Mouse (Mus musculus) hindbrain, postnatal 0 days (tissue): ENCODE results near the gene Per1. TPM values are rescaled to one million over a fixed set of nuclear protein-coding genes. Genes with fewer than 3 reads are reported as not detected.
A peak's percentile ranks its signal among the peaks of the same experiment; 100 is the strongest.

Experiments used
- ATAC-seq: fragments of 200-750 bp; cut with Nextera tagmentation; 2 replicates; pipeline ENCODE4 v1.8.0; 2017; ENCODE audit warnings: mild to moderate bottlenecking, moderate TSS enrichment, moderate library complexity
- DNase-seq: peaks from one replicate; pipeline ENCODE4 v3.0.0-alpha.2; 2015; ENCODE audit warnings: low spot score
- H3K27ac ChIP-seq: fragments of 300-500 bp; sonication (generic); 2 replicates; pipeline ENCODE4 v1.5.1; 2014; ENCODE audit warnings: mild to moderate bottlenecking
- H3K27me3 ChIP-seq: fragments of 300-500 bp; sonication (generic); 2 replicates; pipeline ENCODE4 v1.6.1; 2014; ENCODE audit warnings: low read length, mixed read lengths; ENCODE audit not compliant: insufficient read depth
- H3K36me3 ChIP-seq: fragments of 300-500 bp; sonication (generic); 2 replicates; pipeline ENCODE4 v1.6.1; 2014; ENCODE audit warnings: low read length, mixed read lengths; ENCODE audit not compliant: insufficient read depth
- H3K4me1 ChIP-seq: fragments of 300-500 bp; sonication (generic); 2 replicates; pipeline ENCODE4 v1.6.1; 2014; ENCODE audit warnings: antibody characterized with exemption, low read length, mixed read lengths; ENCODE audit not compliant: insufficient read depth
- H3K4me2 ChIP-seq: fragments of 300-500 bp; sonication (generic); 2 replicates; pipeline ENCODE4 v1.6.1; 2014; ENCODE audit warnings: low read depth, mild to moderate bottlenecking, low read length, moderate library complexity, mixed read lengths
- H3K4me3 ChIP-seq: fragments of 300-500 bp; sonication (generic); 2 replicates; pipeline ENCODE4 v1.5.1; 2014; ENCODE audit warnings: low read length
- H3K9ac ChIP-seq: fragments of 300-500 bp; sonication (generic); replicated peaks from 2 replicates; pipeline ENCODE4 v1.6.1; 2014; ENCODE audit warnings: mild to moderate bottlenecking, low read length, moderate library complexity, mixed read lengths
- H3K9me3 ChIP-seq: fragments of 300-500 bp; sonication (generic); 2 replicates; pipeline ENCODE4 v1.6.1; 2016; ENCODE audit warnings: low read length, mixed read lengths
- CTCF ChIP-seq: IDR thresholded peaks from 2 replicates; pipeline ENCODE4 v1.5.1; 2016; ENCODE audit warnings: antibody characterized with exemption, control low read depth, low read depth
- WGBS: fragments of 180-500 bp; shearing (Covaris S2); extraction: QIAGEN DNeasy Blood & Tissue Kit; methylation state at CpG from one replicate; pipeline ENCODE4 v1.1.7; 2014; 5-methylcytosine and 5-hydroxymethylcytosine counted together
- polyA plus RNA-seq: library from polyadenylated mRNA; unstranded; fragments of >200 nt; fragmentation: Nextera tagmentation; extraction: Ambion mirVana; gene quantifications from 2 replicates; pipeline ENCODE4 v1.2.1, GENCODE M21; 2015
- total RNA-seq: library from RNA; depleted of rRNA; stranded (reverse); fragments of >200 nt; gene quantifications from 2 replicates; pipeline ENCODE4 v1.2.3, GENCODE M21; 2014

The Per1 gene
- total and polyA plus RNA-seq, 2 experiments from 2014 or later = 15.9 to 27.1 TPM

DNA sequence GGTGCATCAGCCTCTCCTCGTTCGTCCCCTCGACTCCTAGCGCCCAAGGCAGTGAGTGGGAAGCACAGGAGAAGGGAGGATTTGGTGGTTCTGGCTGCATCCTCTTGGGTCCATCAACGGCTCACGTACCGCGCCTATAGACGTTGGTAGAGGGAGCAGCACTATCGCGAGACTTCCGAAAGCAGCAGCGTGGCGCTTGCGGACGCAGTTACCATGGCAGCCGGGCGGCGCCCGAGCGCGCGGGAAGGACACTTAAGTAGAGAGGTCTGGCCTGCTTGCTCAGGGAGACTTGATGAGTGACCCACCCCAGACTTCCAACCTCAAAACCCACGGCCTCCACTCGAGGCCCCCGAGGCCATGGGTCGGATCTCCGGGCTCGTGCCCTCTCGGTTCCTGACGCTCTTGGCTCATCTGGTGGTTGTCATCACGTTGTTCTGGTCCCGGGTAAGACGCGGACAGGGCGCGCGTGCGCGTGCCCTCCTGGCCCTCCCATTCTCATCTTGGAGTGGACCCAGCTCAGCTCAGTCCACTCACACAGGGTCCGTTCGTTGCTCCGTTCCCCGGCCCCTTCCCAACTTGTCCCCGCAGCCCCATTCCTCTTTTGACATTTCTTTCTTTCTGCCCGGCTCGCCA is 24.3 kb upstream of the Per1 start, which contains the start of gene Tmem107:
Gene Tmem107 (plus strand): TSS at position 217 of the 633 bp plus-strand sequence.
- no peaks in the 10 kb centered on the region for H3K27me3 ChIP-seq

DNA sequence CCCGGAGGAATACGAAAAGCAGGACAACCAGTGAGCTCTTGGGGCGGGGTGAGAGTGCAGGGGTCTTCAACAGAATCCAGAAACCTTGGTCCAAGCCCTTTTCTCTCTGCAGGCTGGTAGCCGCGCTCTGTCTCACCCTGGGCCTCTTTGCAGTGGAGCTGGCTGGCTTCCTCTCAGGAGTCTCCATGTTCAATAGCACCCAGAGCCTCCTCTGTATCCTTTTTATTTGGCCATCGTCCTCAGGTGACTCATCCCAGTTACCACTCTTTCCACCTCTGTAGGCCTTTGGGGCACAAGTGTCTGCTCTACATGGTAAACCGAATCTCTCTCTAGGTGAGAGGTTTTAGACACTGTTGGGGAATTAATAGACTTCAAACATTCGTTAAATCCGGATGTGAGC is 23.8 kb upstream of the Per1 start:
- 19% methylated on average over 9 of the region's 9 CpGs for WGBS
- peak overlapping the region; percentile 58 for H3K4me3 ChIP-seq
- H3K9me3 ChIP-seq = no peaks in the 10 kb centered on the region
- ATAC-seq (no peak), DNase-seq (no peak)
- no peak for TF ChIP-seq CTCF
- no peaks in the 10 kb centered on the region for H3K36me3 ChIP-seq
- H3K4me1 ChIP-seq = peaks cover 13% of the 10 kb centered on the region; the same call in 1 of the 2 replicates
- peak overlapping the region; percentile 91 for H3K27ac ChIP-seq
- no peaks in the 10 kb centered on the region for H3K27me3 ChIP-seq
- peak overlapping the region; percentile 86 for H3K4me2 ChIP-seq
- H3K9ac ChIP-seq = peak overlapping the region; percentile 70

More for the DNA sequence above, 24.3 kb upstream of the Per1 start, which contains the start of gene Tmem107:
- Histone ChIP-seq H3K9me3 (no peaks in the 10 kb centered on the region), H3K27ac (peak within 1 kb of the TSS; percentile 91), H3K4me1 (peaks cover 18% of the 10 kb centered on the region; the same call in 1 of the 2 replicates), H3K4me3 (peak within 1 kb of the TSS; percentile 58), H3K9ac (peak within 1 kb of the TSS; percentile 70), H3K36me3 (no peaks in the 10 kb centered on the region), H3K4me2 (peak within 1 kb of the TSS; percentile 86)
- peak; percentile 41 for TF ChIP-seq CTCF
- DNase-seq (peak; percentile 97), ATAC-seq (peak; percentile 88)
- WGBS = under 1% methylated on average over 47 of the region's 47 CpGs

DNA sequence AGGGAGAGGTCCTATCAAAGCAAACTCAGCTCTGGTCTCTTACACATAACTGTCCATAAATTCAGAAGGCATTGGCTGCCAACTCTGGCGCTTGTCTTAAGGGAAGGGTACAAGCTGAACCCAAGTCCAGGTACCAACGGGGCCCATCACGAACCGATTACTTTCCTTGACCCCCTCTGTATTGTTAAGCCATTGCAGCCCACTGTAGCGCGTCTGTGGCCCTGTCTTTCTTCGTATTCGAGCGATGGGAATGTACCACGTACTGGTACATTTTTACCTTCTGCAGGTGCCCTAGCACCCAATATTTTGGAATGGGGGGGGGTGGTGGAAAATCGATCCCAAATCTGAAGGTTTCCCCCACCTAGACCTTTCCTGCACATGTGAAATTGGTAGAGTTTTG is 22.8 kb upstream of the Per1 start:
- DNase-seq = no peak
- no peak overlapping the region; the same call in 1 of the 2 replicates for H3K9ac ChIP-seq
- H3K4me3 ChIP-seq = peak overlapping the region; percentile 32; the same call in 1 of the 2 replicates
- peaks cover 8% of the 10 kb centered on the region; the same call in 1 of the 2 replicates for H3K4me1 ChIP-seq
- H3K4me2 ChIP-seq = peak overlapping the region; percentile 61
- 84% methylated on average over 11 of the region's 11 CpGs for WGBS
- no peak for TF ChIP-seq CTCF
- no peaks in the 10 kb centered on the region for H3K9me3 ChIP-seq
- H3K27ac ChIP-seq = peak overlapping the region; percentile 97
- no peaks in the 10 kb centered on the region for H3K36me3 ChIP-seq
- no peak for ATAC-seq
- no peaks in the 10 kb centered on the region for H3K27me3 ChIP-seq

DNA sequence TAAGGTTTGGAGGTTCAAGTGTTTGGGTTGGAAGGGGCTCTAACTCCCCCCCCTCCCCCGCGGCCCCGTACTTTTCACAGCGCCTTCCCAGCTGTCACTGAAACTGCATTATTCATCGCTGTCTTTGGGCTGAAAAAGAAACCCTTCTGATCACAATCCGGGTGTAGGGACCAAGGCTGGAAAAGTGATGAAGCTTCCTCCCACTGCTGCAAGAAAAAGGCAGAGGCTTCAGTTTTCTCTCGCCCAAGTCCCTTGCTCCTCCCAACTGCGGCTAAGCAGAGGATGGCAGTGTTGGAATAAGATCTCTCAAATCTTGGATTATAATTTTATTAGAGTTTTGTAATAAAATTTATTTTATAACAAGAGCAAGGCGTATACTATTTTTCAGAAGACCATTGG is 22.4 kb upstream of the Per1 start:
- peak overlapping the region; percentile 59 for H3K9ac ChIP-seq
- peak overlapping the region; percentile 97 for H3K27ac ChIP-seq
- ATAC-seq = no peak
- TF ChIP-seq CTCF = no peak
- peaks cover 8% of the 10 kb centered on the region; the same call in 1 of the 2 replicates for H3K4me1 ChIP-seq
- WGBS = 3% methylated on average over 9 of the region's 9 CpGs
- no peaks in the 10 kb centered on the region for H3K9me3 ChIP-seq
- no peaks in the 10 kb centered on the region for H3K36me3 ChIP-seq
- no peaks in the 10 kb centered on the region for H3K27me3 ChIP-seq
- DNase-seq = no peak
- H3K4me2 ChIP-seq = peak overlapping the region; percentile 61
- peak overlapping the region; percentile 32 for H3K4me3 ChIP-seq

DNA sequence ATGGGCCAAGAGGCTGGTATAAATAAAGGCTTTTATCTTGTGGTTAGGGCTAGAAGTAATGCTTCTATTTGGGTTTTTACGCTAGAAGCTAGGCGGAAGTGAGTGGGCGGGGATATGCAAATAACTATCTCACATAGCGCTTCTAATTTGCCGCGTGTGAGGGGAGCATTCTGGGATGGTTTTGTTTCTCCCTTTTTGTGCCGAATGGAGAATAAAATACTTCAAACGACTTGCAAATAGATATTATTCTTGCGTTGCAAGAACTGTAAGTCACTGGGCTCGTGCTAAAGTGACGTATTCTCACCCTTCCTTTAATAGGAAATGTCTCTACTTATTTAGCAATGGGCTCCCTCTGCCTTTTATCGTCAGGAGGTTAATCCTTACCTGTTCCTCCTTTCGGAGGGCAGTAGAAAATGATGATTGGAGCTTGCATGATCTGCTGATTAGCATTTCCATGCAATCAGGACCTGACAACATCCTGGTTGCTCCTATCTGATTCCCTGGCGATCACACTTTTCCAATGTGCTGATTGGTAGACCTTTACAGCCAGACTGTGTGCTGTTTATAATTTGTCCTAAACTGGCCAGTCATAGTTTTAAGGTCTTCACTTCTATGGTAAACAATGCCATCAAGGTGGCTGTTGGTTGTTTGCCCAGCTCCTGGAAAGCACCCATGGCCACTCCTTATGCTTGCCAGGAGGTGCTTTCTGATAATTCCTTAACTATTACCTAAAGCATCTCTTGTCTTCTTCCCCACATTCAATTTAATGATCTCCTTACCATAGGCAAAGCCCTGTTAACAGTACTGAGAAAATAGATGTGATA is 21.7 kb upstream of the Per1 start:
- no peaks in the 10 kb centered on the region for H3K9me3 ChIP-seq
- H3K27me3 ChIP-seq = no peaks in the 10 kb centered on the region
- peak; percentile 97 for DNase-seq
- peak overlapping the region; percentile 97 for H3K27ac ChIP-seq
- ATAC-seq = peak; percentile 82
- H3K4me2 ChIP-seq = peak overlapping the region; percentile 61
- WGBS = under 1% methylated on average over 14 of the region's 14 CpGs
- H3K4me3 ChIP-seq = peak overlapping the region; percentile 32
- H3K4me1 ChIP-seq = peaks cover 8% of the 10 kb centered on the region; the same call in 1 of the 2 replicates
- H3K36me3 ChIP-seq = no peaks in the 10 kb centered on the region
- TF ChIP-seq CTCF = no peak; the same call in 1 of the 2 replicates
- H3K9ac ChIP-seq = peak overlapping the region; percentile 59

DNA sequence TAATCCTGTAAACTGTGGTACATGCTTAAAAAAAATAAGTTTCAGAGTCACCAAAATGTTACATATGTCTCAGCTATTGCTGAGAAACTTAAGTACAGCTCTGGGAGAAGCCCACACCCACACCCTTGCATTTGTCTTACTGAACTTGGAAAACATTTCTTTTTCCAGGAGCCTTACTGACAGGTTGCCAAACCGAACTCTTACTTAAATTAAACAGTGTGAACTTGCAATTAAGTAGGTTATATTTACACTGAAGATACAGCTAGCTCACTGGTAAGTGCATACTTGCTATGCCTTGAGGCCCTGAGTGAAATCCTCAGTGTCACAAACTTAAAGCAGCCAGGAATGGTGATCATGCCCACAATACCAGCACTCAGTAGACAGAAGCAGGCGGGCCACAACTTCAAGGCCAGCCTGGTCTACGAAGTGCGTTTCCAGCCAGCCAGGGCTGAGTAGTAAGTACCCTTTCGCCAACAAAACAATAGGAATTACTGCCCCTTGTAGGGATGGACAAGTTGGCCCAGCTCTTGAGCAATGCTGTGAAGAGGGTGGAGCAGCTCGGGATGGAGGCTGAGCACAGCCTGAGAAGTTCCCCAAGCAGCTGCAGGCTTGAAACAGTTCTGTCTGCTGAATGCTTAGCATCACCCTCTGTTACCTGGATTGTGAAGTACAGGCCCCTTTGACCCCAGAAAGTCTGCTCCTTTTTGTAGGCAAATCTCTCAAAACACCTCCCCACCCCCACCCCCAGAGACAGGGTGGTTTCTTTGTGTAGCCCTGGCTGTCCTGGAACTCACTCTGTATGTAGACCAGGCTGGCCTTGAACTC is 20.9 kb upstream of the Per1 start:
- H3K9me3 ChIP-seq = no peaks in the 10 kb centered on the region
- no peaks in the 10 kb centered on the region for H3K36me3 ChIP-seq
- DNase-seq = no peak
- H3K27me3 ChIP-seq = no peaks in the 10 kb centered on the region
- peaks cover 8% of the 10 kb centered on the region; the same call in 1 of the 2 replicates for H3K4me1 ChIP-seq
- H3K4me3 ChIP-seq = no peak overlapping the region
- no peak for TF ChIP-seq CTCF
- ATAC-seq = no peak
- peak overlapping the region; percentile 97; the same call in 1 of the 2 replicates for H3K27ac ChIP-seq
- H3K9ac ChIP-seq = 0 out of 2 replicates have a peak overlapping the region, but pooled peaks have one; percentile 17
- WGBS = 35% methylated on average over 6 of the region's 6 CpGs
- H3K4me2 ChIP-seq = peak overlapping the region; percentile 61; the same call in 1 of the 2 replicates
